Mouse (Mus musculus): ENCODE measurements around the gene Atp5g1.

Atp5g1 gene

GRCm38 (mm10) chr11:96071013-96071412, 4.5 kb downstream of the Atp5g1 start:
- no peak for DNase-seq (ENCODE audit: low spot score)

GRCm38 (mm10) chr11:96070353-96070752, 5.1 kb downstream of the Atp5g1 start:
- DNase-seq (ENCODE audit: low spot score): no peak

GRCm38 (mm10) chr11:96068231-96068630, 7.2 kb downstream of the Atp5g1 start:
- no peak for DNase-seq (ENCODE audit: low spot score)

GRCm38 (mm10) chr11:96065215-96065911, 10.1 kb downstream of the Atp5g1 start, which contains the start of gene Ube2z:
Gene Ube2z (minus strand): TSS chr11:96065388.
- peak; percentile 86 for DNase-seq (ENCODE audit: low spot score)

GRCm38 (mm10) chr11:96064521-96065214, 10.8 kb downstream of the Atp5g1 start:
- no peak for DNase-seq (ENCODE audit: low spot score)

GRCm38 (mm10) chr11:96058309-96058708, 17.2 kb downstream of the Atp5g1 start:
- DNase-seq (ENCODE audit: low spot score): no peak

- DNase-seq (ENCODE audit: low spot score): no peak
Measured at GRCm38 (mm10) chr11:96050854-96051253, 24.6 kb downstream of the Atp5g1 start.

GRCm38 (mm10) chr11:96049939-96050338, 25.5 kb downstream of the Atp5g1 start:
- no peak for DNase-seq (ENCODE audit: low spot score)

GRCm38 (mm10) chr11:96047469-96048373, 27.7 kb downstream of the Atp5g1 start:
- DNase-seq (ENCODE audit: low spot score): no peak

- DNase-seq (ENCODE audit: low spot score): no peak
Measured at GRCm38 (mm10) chr11:96046793-96047192, 28.7 kb downstream of the Atp5g1 start.

- no peak for DNase-seq (ENCODE audit: low spot score)
Measured at GRCm38 (mm10) chr11:96046028-96046427, 29.4 kb downstream of the Atp5g1 start.

- DNase-seq (ENCODE audit: low spot score): no peak
Measured at GRCm38 (mm10) chr11:96044803-96045567, 30.5 kb downstream of the Atp5g1 start.

- no peak for DNase-seq (ENCODE audit: low spot score)
Measured at GRCm38 (mm10) chr11:96038560-96038959, 36.9 kb downstream of the Atp5g1 start.

GRCm38 (mm10) chr11:96037499-96037898, 38.0 kb downstream of the Atp5g1 start:
- no peak for DNase-seq (ENCODE audit: low spot score)

- no peak for DNase-seq (ENCODE audit: low spot score)
Measured at GRCm38 (mm10) chr11:96035133-96035532, 40.3 kb downstream of the Atp5g1 start.

- peak; percentile 86 for DNase-seq (ENCODE audit: low spot score)
Measured at GRCm38 (mm10) chr11:96034596-96035052, 40.8 kb downstream of the Atp5g1 start, which contains the start of gene Snf8. Gene Snf8 (plus strand): TSS chr11:96034885.

- DNase-seq (ENCODE audit: low spot score): no peak
Measured at GRCm38 (mm10) chr11:96034116-96034515, 41.4 kb downstream of the Atp5g1 start.

- DNase-seq (ENCODE audit: low spot score): no peak
Measured at GRCm38 (mm10) chr11:96033264-96033663, 42.2 kb downstream of the Atp5g1 start.

GRCm38 (mm10) chr11:96031701-96032100, 43.8 kb downstream of the Atp5g1 start:
- no peak for DNase-seq (ENCODE audit: low spot score)

- no peak for DNase-seq (ENCODE audit: low spot score)
Measured at GRCm38 (mm10) chr11:96030571-96030970, 44.9 kb downstream of the Atp5g1 start.

- no peak for DNase-seq (ENCODE audit: low spot score)
Measured at GRCm38 (mm10) chr11:96028130-96028529, 47.3 kb downstream of the Atp5g1 start.

Measured in urinary bladder, postnatal 10 days (tissue).